Mouse (Mus musculus) C2C12 (cell line): ENCODE data around the gene Slc6a12.

ENCODE experiments used
- CEBPB ChIP-seq: IDR thresholded peaks from one replicate; pipeline ENCODE4 v1.6.1; 2011; ENCODE audit warnings: low read depth, mild to moderate bottlenecking, control low read depth, moderate library complexity
- CTCF ChIP-seq: IDR thresholded peaks from one replicate; pipeline ENCODE4 v1.5.1; 2011; ENCODE audit not compliant: control insufficient read depth, insufficient read depth, insufficient read length
- FOSL1 ChIP-seq: IDR thresholded peaks from one replicate; pipeline ENCODE4 v1.8.0; 2011; ENCODE audit warnings: mild to moderate bottlenecking, low read length; ENCODE audit not compliant: poor library complexity, insufficient read depth, severe bottlenecking
- MAX ChIP-seq: IDR thresholded peaks from one replicate; pipeline ENCODE4 v1.6.1; 2011; ENCODE audit warnings: mild to moderate bottlenecking, control low read depth
- MYOD1 ChIP-seq: IDR thresholded peaks from one replicate; pipeline ENCODE4 v1.6.1; 2011; ENCODE audit warnings: low read depth; ENCODE audit not compliant: control insufficient read depth, insufficient read length
- MYOG ChIP-seq: IDR thresholded peaks from one replicate; pipeline ENCODE4 v1.6.1; 2011; ENCODE audit not compliant: control insufficient read depth, insufficient read length; ENCODE audit errors: extremely low read depth

DNA sequence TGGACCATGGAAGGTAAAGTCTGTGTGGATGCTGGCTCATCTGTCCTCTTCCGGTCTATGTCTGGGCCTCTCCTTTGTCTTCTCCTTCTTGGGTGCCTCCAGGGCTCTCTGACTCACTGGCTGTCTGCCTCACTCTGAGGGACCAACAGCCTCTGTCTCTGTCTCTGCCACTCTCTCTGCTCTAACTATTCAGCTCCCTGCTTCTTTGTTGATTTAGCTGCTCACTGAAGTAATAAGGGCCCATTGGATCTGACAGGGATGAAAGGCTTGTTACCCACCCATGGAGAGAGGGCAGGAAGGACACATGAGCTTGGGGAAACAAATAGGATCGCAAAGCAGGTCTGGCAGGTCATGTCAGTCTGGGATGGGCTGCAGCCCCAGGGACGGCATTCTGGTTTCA is 24.2 kb downstream of the Slc6a12 start:
- TF ChIP-seq CTCF, result no peak
- TF ChIP-seq MYOD1, result no peak
- no peak for TF ChIP-seq FOSL1
- no peak for TF ChIP-seq MAX
- no peak for TF ChIP-seq MYOG
- no peak for TF ChIP-seq CEBPB
